Mouse (Mus musculus) adrenal gland, postnatal 4 days (tissue): Measurements from ENCODE around the gene Chst2. TPM values are rescaled to one million over a fixed set of nuclear protein-coding genes. Genes with fewer than 3 reads are reported as not detected.

Experiments
- DNase-seq, 2 experiments: peaks; one replicate each; pipeline ENCODE4 v3.0.0; 2021 to 2022; ENCODE audit warnings: low spot score in 2 of 2, mixed read lengths in 2 of 2
- long read RNA-seq, 2 experiments: library from polyadenylated mRNA; stranded (forward); transcript quantifications; one replicate each; pipeline ENCODE4 v2.0.0; 2021
- total RNA-seq, 2 experiments: library from RNA; stranded (reverse); gene quantifications; 2 replicates each; pipeline ENCODE4 v1.2.3; 2021

Chst2 gene
- total RNA-seq: 10 to 100 TPM; 42.5 to 42.6 TPM
- long read RNA-seq, experiment 1, full-length matches to known transcripts: 93 of 109 reads
- long read RNA-seq, experiment 1, partial matches to known transcripts: 0 of 109 reads
- long read RNA-seq, experiment 1, other reads (novel, unspliced or antisense): 16 of 109 reads
- long read RNA-seq, experiment 2, full-length matches to known transcripts: 238 of 269 reads
- long read RNA-seq, experiment 2, partial matches to known transcripts: 0 of 269 reads
- long read RNA-seq, experiment 2, other reads (novel, unspliced or antisense): 31 of 269 reads

GRCm38 (mm10) chr9:95406571-95407561, at the start of gene Chst2:
TSS of gene Chst2 (minus strand) at chr9:95406722.
- DNase-seq: peak; percentile 74 to 81

- DNase-seq: no peak
Measured at GRCm38 (mm10) chr9:95451931-95452330, 45.4 kb upstream of the Chst2 start.

- DNase-seq: no peak
Measured at GRCm38 (mm10) chr9:95450586-95450985, 44.1 kb upstream of the Chst2 start.

- no peak for DNase-seq
Measured at GRCm38 (mm10) chr9:95442321-95442731, 35.8 kb upstream of the Chst2 start.

DNA sequence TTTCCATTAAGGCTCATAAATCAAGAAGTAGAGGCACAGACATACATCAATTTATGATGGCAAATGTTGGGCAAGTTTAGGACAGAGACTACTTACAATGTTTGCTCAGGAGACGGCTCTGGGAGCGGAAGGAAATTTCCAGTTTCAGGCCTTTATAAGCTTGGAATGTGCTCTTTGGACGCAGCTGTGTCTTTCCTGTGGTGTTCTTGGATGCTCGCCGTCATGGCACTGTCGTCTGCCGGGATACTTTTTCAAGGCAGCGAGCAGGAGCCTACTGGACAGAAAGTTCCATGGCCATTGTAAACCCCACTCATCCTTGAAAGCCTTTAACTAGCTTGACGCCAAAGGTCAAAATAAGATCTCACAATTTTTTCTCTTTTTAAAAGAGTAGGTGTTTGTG, 31.4 kb upstream of the Chst2 start:
- DNase-seq: no peak

DNA sequence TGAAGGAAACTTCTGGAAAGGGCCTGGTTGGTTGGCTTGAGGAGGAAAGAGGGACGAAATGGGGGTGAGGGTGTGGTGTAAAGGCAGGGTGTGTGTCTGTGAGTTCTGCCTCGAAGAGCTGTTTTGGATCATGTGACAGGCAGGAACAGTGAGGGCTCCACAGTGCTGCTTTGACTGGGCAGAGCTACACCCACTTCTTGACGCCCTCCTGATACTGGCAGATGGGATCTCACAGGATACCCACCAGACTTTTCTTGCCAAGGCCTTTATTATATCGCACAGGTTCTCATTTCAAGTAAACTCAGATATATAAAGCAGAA, 29.7 kb upstream of the Chst2 start:
- DNase-seq: no peak

DNA sequence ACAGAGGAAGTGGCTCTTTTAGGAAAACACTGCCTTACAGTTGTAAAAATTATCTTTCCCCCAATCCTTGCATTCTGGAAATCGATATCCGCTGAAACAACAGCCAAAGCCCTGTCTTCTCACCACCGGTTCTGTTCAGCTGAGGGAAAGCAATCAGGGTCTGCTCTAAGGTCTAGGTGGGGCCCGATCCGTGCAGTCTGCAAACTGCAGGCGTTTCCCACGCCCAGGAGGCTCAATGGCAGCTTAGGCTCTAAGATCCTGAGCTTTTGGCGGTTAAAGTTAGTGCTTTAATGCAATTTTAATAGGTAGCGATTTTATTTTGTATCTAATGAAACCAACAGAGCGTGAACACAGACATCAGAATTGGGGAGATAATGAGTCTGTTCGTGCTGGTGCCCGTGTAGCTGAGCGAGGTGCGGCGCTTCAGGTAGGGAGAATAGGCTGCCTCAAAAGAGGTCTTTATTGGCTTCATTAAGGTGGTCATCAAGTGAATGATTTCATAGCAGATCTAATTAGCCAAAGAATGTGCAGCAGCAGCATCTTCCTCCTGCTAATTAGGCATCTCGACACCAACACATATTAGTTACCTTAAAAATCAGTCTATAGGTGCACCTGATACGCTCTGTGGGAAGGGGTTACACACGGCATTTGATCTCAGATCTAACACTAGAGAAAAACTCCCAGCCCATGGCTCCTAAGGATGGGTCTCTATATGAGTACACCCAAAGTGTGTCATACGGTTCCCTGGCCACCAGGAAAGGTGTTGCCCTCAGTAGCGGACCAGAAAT, 29.2 kb upstream of the Chst2 start:
- no peak for DNase-seq

GRCm38 (mm10) chr9:95428277-95428676, 21.8 kb upstream of the Chst2 start:
- no peak for DNase-seq

DNA sequence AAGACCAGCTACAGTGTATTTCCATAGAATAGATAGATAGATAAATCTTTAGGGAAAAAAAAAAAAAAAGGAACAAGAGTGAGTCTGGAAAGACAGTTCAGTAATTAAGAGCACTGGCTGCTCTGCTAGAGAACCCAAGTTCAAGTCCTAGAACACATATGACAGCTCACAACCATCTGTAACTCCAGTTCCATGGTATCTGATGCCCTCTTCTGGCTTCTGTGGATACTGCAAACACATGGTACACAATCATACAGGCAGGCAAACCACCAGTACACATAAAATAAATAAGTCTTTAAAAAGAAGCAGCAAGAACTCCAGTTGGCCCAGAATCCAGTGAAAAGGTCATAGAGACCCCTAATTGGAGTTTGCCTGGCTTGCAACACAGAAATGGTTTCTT, 7.4 kb upstream of the Chst2 start:
- no peak for DNase-seq

DNA sequence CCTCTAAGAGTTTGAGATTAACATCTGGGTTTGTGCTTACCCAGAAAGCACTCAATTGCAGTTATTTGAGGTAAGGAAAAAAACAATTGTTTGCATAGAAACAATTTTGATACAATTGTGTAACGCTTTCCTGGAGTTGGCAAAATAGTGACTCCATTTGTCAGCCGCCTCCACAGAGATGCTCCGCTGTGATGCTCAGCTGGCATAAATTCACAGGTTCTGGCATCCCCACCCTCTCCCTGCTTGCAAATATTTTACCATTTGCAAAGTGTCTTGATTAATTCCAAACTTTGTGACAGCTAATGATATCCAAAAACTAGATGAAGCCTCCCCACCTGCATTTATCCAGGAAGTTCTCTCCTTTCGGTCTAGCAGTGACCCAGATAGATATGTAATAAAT, 5.5 kb upstream of the Chst2 start:
- no peak for DNase-seq

DNA sequence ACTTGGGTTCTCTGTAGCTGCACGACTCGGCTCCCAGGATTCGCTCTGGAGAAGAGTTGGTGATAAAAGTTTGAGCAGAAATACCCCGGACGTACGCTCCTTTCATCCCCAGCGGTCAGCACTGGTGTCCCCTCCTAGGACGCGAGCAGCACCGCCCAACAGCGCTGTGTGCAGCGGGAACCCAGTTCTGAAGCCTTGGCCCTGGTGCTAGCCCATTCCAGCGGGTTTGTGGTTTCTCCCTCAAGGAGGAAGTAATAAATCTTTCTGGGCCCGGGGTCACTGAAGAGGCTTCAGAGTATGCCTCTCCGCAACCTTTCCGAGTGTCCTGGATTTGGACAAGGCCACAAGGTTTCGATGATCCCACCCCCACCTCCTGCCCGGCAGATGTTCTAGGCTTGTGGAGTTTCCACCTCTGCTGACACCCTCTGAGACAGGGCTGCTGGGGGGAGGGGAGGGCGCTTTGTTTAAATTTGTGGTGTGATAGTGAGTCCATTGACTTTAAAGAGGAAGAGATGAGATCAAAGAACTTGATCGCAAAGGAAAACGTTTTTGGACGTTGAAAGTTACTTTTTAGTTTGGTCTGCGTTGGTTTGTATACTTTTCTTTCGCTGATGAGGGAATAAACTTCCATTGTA, 1.2 kb upstream of the Chst2 start:
- DNase-seq: peak; percentile 23 to 45

GRCm38 (mm10) chr9:95405946-95406570, 464 bp downstream of the Chst2 start:
- DNase-seq: peak; percentile 6 to 12

DNA sequence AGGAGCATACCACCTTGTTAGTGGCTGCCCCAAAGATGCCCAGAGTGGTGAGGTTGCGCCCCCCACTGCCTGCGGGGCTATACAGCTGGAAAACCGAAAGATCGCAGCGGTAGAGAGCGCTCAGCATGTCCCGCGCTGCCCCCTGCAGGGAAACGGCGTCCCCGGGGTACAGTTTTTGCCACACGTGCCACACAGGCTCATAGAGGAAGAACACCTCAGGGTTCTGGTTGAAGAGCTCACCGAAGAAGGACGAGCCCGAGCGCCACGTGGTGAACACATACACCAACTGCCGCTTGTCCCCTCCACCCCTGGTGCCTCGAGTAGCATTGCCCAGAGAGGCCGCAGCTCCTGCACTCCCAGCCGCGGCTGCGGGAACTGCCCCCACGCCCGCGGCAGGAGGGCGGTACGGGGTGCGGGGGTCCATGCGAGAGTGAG, 994 bp downstream of the Chst2 start:
- DNase-seq: peak; percentile 54 to 73

- peak in 1 of 2 experiments; percentile 20 for DNase-seq
Measured at GRCm38 (mm10) chr9:95404811-95405465, 1.6 kb downstream of the Chst2 start.

DNA sequence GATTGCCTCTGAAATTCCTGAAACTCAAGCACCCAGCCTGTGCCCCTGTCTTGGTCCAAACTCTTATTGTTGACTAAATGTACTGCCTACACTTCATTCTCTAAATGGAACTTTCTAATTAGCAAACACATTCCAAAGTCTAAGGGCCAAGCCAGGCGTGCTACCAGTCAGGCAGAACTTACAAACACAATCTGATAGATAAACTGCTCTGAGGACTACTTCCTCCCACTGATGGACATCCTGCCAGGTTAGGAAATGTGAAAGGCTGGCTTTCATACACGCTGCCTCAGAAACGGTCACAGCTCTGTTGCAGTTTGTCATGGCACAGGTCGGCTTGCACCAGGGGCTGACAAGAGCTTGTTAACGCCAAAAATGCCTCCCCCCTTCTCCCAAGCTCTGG, 4.8 kb downstream of the Chst2 start:
- DNase-seq: no peak

- no peak for DNase-seq
Measured at GRCm38 (mm10) chr9:95392011-95392410, 14.5 kb downstream of the Chst2 start.

- DNase-seq: no peak
Measured at GRCm38 (mm10) chr9:95389956-95390355, 16.6 kb downstream of the Chst2 start.

DNA sequence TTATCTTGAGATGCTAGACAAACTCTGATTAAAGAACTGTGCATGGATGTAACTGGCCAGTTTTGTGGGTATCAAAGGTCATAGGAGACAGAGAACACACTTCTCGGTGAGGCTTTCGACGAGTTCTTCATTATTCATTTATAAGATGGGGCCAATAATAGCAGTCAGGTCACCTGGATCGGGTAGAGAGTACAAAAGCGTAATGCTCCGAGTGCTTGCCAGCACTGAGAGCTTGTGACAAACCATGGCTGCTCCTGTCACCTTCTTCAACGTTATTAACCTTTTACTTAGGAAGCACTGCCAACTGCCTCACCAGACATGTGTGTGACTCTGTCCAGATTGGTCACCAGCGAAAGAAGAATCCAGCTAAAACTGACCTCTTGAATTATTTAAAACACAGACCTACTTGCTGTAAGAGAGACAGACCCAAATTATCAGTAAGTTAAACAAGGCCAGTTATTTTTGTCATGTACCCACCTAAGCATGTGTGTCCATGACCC, 18.6 kb downstream of the Chst2 start:
- DNase-seq: no peak

DNA sequence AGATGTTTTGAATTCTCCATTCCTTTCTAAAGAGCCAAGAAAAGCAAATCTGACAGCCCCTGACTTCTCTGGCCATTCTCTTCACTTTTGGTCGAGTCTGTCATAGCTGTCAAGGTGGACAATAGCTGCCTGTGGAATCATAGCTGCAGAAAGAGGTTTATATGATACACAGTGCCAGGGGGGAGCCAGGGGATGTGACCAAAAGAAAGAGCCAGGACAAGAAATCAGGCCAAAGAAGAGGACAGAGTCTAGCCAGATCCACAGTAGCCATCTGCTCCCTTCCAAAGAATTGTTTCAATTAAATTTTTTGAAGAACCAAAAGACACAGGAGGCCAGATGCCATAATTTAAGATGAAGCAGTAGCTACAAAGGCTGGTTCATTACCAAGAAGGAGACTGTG, 30.6 kb downstream of the Chst2 start:
- DNase-seq: no peak

- no peak for DNase-seq
Measured at GRCm38 (mm10) chr9:95375336-95375735, 31.2 kb downstream of the Chst2 start.
